Mouse (Mus musculus) CH12.LX (cell line): ENCODE data around the gene Kdm7a. TPM values are rescaled to one million over a fixed set of nuclear protein-coding genes. Genes with fewer than 3 reads are reported as not detected.

Experiments used
- DNase-seq: peaks from one replicate; pipeline ENCODE4 v3.0.0-alpha.2; 2013; ENCODE audit errors: extremely low read depth
- H3K27ac ChIP-seq: 2 replicates; pipeline ENCODE4 v1.5.1; 2012; ENCODE audit warnings: low read depth, mild to moderate bottlenecking, control low read depth, moderate library complexity; ENCODE audit not compliant: insufficient read depth
- H3K27me3 ChIP-seq: replicated peaks from 2 replicates; pipeline ENCODE3; 2012; ENCODE audit warnings: inconsistent platforms
- H3K36me3 ChIP-seq, 2 experiments: replicated peaks in 1 of 2; 2 replicates each; pipeline versions ENCODE3 to v1.6.1; 2012; ENCODE audit warnings: inconsistent platforms in 1 of 2, low read length in 1 of 2, mild to moderate bottlenecking in 1 of 2, mixed read lengths in 1 of 2, moderate library complexity in 1 of 2; ENCODE audit not compliant: control insufficient read depth in 1 of 2, insufficient read depth in 1 of 2
- H3K4me1 ChIP-seq, 2 experiments: 2 replicates each; pipeline ENCODE4 v1.6.1; 2012; ENCODE audit warnings: inconsistent platforms in 1 of 2, moderate library complexity in 1 of 2; ENCODE audit not compliant: insufficient read depth in 2 of 2, control insufficient read depth in 1 of 2
- H3K4me2 ChIP-seq: 2 replicates; pipeline ENCODE4 v1.6.1; 2012; ENCODE audit warnings: low read depth, mild to moderate bottlenecking, control low read depth; ENCODE audit not compliant: poor library complexity, insufficient read depth, severe bottlenecking
- H3K4me3 ChIP-seq, 3 experiments: fragments of 150-350 bp in 1 of 3; sonication (generic) in 1 of 3; replicated peaks in 1 of 3; 2 replicates each; pipeline versions ENCODE3 to v1.5.1; 2011 to 2012; ENCODE audit warnings: low read depth in 2 of 3, low read length in 2 of 3, mild to moderate bottlenecking in 2 of 3, moderate library complexity in 2 of 3, control low read depth in 1 of 3, improper control_type of control experiment in 1 of 3, inconsistent platforms in 1 of 3, mixed read lengths in 1 of 3; ENCODE audit not compliant: poor library complexity in 1 of 3
- H3K79me2 ChIP-seq: replicated peaks from 2 replicates; pipeline ENCODE4 v1.6.1; 2012; ENCODE audit warnings: mild to moderate bottlenecking, moderate library complexity; ENCODE audit not compliant: control insufficient read depth, poor library complexity, insufficient read depth, severe bottlenecking; ENCODE audit errors: extremely low read depth
- H3K9ac ChIP-seq: 2 replicates; pipeline ENCODE4 v1.6.1; 2012; ENCODE audit warnings: low read depth, mild to moderate bottlenecking, control low read depth, moderate library complexity; ENCODE audit not compliant: insufficient read depth
- H3K9me3 ChIP-seq: replicated peaks from 2 replicates; pipeline ENCODE3; 2012; ENCODE audit warnings: low read length, inconsistent platforms, mixed read lengths
- BHLHE40 ChIP-seq: IDR thresholded peaks from 2 replicates; pipeline ENCODE4 v1.6.1; 2011; ENCODE audit warnings: mild to moderate bottlenecking, low read depth, low read length, improper control_type of control experiment
- CHD1 ChIP-seq: IDR thresholded peaks from 2 replicates; pipeline ENCODE4 v1.6.1; 2012; ENCODE audit warnings: low read depth, low read length, improper control_type of control experiment, inconsistent platforms
- CHD2 ChIP-seq: IDR thresholded peaks from 2 replicates; pipeline ENCODE4 v1.6.1; 2011; ENCODE audit warnings: low read length, improper control_type of control experiment
- E2F4 ChIP-seq: IDR thresholded peaks from 2 replicates; pipeline ENCODE4 v1.6.1; 2011; ENCODE audit warnings: low read depth, low read length, improper control_type of control experiment; ENCODE audit not compliant: insufficient replicate concordance
- ETS1 ChIP-seq: conservative IDR thresholded peaks from 2 replicates; pipeline ENCODE4 v1.6.1; 2012; ENCODE audit warnings: low read depth, mild to moderate bottlenecking, inconsistent platforms, low read length, improper control_type of control experiment, moderate library complexity
- JUN ChIP-seq: IDR thresholded peaks from 2 replicates; pipeline ENCODE4 v1.6.1; 2011; ENCODE audit warnings: low read depth, mild to moderate bottlenecking, low read length, improper control_type of control experiment, moderate library complexity; ENCODE audit not compliant: insufficient read depth
- KAT2A ChIP-seq: IDR thresholded peaks from 2 replicates; pipeline ENCODE4 v1.6.1; 2012; ENCODE audit warnings: low read length, improper control_type of control experiment, inconsistent platforms; ENCODE audit not compliant: insufficient replicate concordance
- MAX ChIP-seq: IDR thresholded peaks from 2 replicates; pipeline ENCODE4 v1.6.1; 2011; ENCODE audit warnings: low read length, improper control_type of control experiment
- MAZ ChIP-seq: IDR thresholded peaks from 2 replicates; pipeline ENCODE4 v1.6.1; 2012; ENCODE audit warnings: low read depth, mild to moderate bottlenecking, inconsistent platforms, low read length, improper control_type of control experiment, moderate library complexity
- MXI1 ChIP-seq: IDR thresholded peaks from 2 replicates; pipeline ENCODE4 v1.6.1; 2011; ENCODE audit warnings: mild to moderate bottlenecking, low read depth, low read length, improper control_type of control experiment
- NELFE ChIP-seq: IDR thresholded peaks from 2 replicates; pipeline ENCODE4 v1.6.1; 2011; ENCODE audit warnings: low read depth, low read length, improper control_type of control experiment
- NRF1 ChIP-seq: IDR thresholded peaks from 2 replicates; pipeline ENCODE4 v1.6.1; 2014; ENCODE audit warnings: low read depth, mild to moderate bottlenecking, inconsistent platforms, low read length, improper control_type of control experiment, moderate library complexity
- PAX5 ChIP-seq: IDR thresholded peaks from 2 replicates; pipeline ENCODE4 v1.6.1; 2012; ENCODE audit warnings: low read length, inconsistent platforms, mixed read lengths
- RCOR1 ChIP-seq: conservative IDR thresholded peaks from 2 replicates; pipeline ENCODE4 v1.6.1; 2012; ENCODE audit warnings: low read depth, mild to moderate bottlenecking, inconsistent platforms, low read length, improper control_type of control experiment
- UBTF ChIP-seq: IDR thresholded peaks from 2 replicates; pipeline ENCODE4 v1.6.1; 2012; ENCODE audit warnings: low read depth, mild to moderate bottlenecking, inconsistent platforms, low read length, improper control_type of control experiment, moderate library complexity
- USF1 ChIP-seq: IDR thresholded peaks from 2 replicates; pipeline ENCODE4 v1.6.1; 2014; ENCODE audit warnings: low read depth, mild to moderate bottlenecking, inconsistent platforms, low read length, improper control_type of control experiment
- USF2 ChIP-seq: conservative IDR thresholded peaks from 2 replicates; pipeline ENCODE4 v1.6.1; 2011; ENCODE audit warnings: low read depth, low read length, improper control_type of control experiment
- ZNF384 ChIP-seq: IDR thresholded peaks from 2 replicates; pipeline ENCODE4 v1.6.1; 2012; ENCODE audit warnings: low read depth, low read length, improper control_type of control experiment, inconsistent platforms
- dilution Hi-C: fragments of 300-500 bp; cut with MboI; formaldehyde crosslinking; loops from 2 replicates; pipeline ENCODE4 v1.14.3; 2020; ENCODE audit warnings: low sequenced_read_pairs; ENCODE audit not compliant: extremely low pct_unique_long_range_greater_than_20kb, extremely low pct_ligation_motif_present
- in situ Hi-C: fragments of 300-500 bp; cut with MboI; formaldehyde crosslinking; loops from 3 replicates; pipeline ENCODE4 v1.14.3; 2019; ENCODE audit warnings: low sequenced_read_pairs, low pct_ligation_motif_present, low pct_unique_long_range_greater_than_20kb, mixed read lengths
- polyA plus RNA-seq: library from polyadenylated mRNA; unstranded; fragments of >175 nt; gene quantifications from 2 replicates; pipeline ENCODE4 v1.2.1, GENCODE M21; 2012; ENCODE audit warnings: low read depth; ENCODE audit not compliant: insufficient read length
- total RNA-seq, 2 experiments: library from RNA; depleted of rRNA; stranded (reverse); fragments of 300-350 nt in 1 of 2; fragments of >200 nt in 1 of 2; gene quantifications; 2 replicates each; pipeline ENCODE4 v1.2.3; 2012 to 2014

Gene Kdm7a
- total and polyA plus RNA-seq, 3 experiments, result 1.6 to 2.1 (median 1.7) TPM

DNA sequence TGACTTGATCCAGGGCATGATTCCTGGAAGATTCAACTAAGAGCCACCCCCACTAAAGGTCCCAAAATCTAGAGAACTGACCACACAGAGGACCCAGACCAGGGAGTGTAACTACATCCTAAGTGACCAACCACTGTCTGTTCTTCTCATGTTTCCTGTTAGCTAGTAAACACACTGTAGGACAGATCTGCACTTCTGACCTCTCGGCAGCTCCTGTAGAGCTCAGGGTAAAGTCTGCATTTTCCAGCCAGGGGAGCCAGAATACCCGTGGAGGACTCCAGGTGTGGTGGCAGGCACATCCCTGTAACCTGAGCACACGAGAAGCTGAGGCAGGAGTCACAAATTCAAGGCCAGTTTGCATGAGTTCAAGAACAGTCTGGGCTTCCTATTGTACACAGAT lies 31.3 kb upstream of the Kdm7a start:
- H3K27me3 ChIP-seq, result no peaks in the 10 kb centered on the region
- no peak for DNase-seq
- in situ Hi-C loops (no loop called here), dilution Hi-C loops (no loop called here)
- H3K9ac ChIP-seq, result no peak overlapping the region
- no peaks in the 10 kb centered on the region for H3K79me2 ChIP-seq
- H3K36me3 ChIP-seq, result no peaks in the 10 kb centered on the region
- peaks cover 19 to 29% of the 10 kb centered on the region in 2 experiments for H3K4me1 ChIP-seq
- no peak overlapping the region for H3K4me2 ChIP-seq
- TF ChIP-seq KAT2A, result no peak
- TF ChIP-seq NELFE, result no peak
- no peak for TF ChIP-seq PAX5
- no peak for TF ChIP-seq CHD2
- no peak for TF ChIP-seq ETS1
- no peak for TF ChIP-seq BHLHE40
- no peak for TF ChIP-seq USF1
- TF ChIP-seq, all 38 proteins: peak for 0
- Histone ChIP-seq H3K9me3 (no peaks in the 10 kb centered on the region), H3K27ac (no peak overlapping the region), H3K4me3 (no peak overlapping the region)

- H3K36me3 ChIP-seq, result no peaks in the 10 kb centered on the region
- no peaks in the 10 kb centered on the region for H3K27me3 ChIP-seq
- TF ChIP-seq MAZ (no peak), KAT2A (no peak), CHD1 (no peak), ZNF384 (no peak), UBTF (no peak), NRF1 (no peak), MXI1 (no peak), JUN (no peak), USF2 (no peak), PAX5 (no peak), BHLHE40 (no peak), CHD2 (no peak), MAX (no peak), E2F4 (no peak), RCOR1 (no peak)
- no peak overlapping the region for H3K27ac ChIP-seq
- H3K9me3 ChIP-seq, result no peaks in the 10 kb centered on the region
- H3K4me3 ChIP-seq, result no peak overlapping the region
- H3K4me2 ChIP-seq, result no peak overlapping the region
- peaks cover 7 to 38% of the 10 kb centered on the region in 2 experiments for H3K4me1 ChIP-seq
- H3K79me2 ChIP-seq, result no peaks in the 10 kb centered on the region
- dilution Hi-C loops, result no loop called here
- in situ Hi-C loops, result no loop called here
- no peak for DNase-seq
- H3K9ac ChIP-seq, result no peak overlapping the region
Observed at GRCm38 (mm10) chr6:39232617-39233016, 26.0 kb upstream of the Kdm7a start.
